Mouse (Mus musculus) layer of hippocampus, adult 9-10 months (tissue): ENCODE measurements around the gene Rps24.
A peak's percentile ranks its signal among the peaks of the same experiment; 100 is the strongest.
"Not testable (repeated sequence)": the region's sequence is repeated elsewhere in the genome, so short reads cannot be mapped to it uniquely, and the experiment has no call there.

ENCODE experiments used
- DNase-seq: peaks from one replicate; pipeline ENCODE4 v3.0.0; 2022; ENCODE audit warnings: low spot score

Rps24 gene

GRCm38 (mm10) chr14:24486773-24487227 lies at the start of gene Rps24, which contains the start of gene Polr3a:
Gene Rps24, plus strand, starts transcription at chr14:24487125.
Gene Polr3a, minus strand, starts transcription at chr14:24487058.
- peak; percentile 79 for DNase-seq

- DNase-seq: not testable (repeated sequence)
Measured at GRCm38 (mm10) chr14:24443529-24443928, 43.4 kb upstream of the Rps24 start.

GRCm38 (mm10) chr14:24458191-24458590 lies 28.7 kb upstream of the Rps24 start:
- no peak for DNase-seq

- DNase-seq: no peak
Measured at GRCm38 (mm10) chr14:24468806-24469205, 18.1 kb upstream of the Rps24 start.

- no peak for DNase-seq
Measured at GRCm38 (mm10) chr14:24486241-24486767, 621 bp upstream of the Rps24 start.

- DNase-seq: not testable (repeated sequence)
Measured at GRCm38 (mm10) chr14:24489772-24490171, 2.8 kb downstream of the Rps24 start.

- DNase-seq: peak; percentile 96
Measured at GRCm38 (mm10) chr14:24490468-24491265, 3.7 kb downstream of the Rps24 start.

GRCm38 (mm10) chr14:24491266-24491981 lies 4.5 kb downstream of the Rps24 start:
- no peak for DNase-seq

GRCm38 (mm10) chr14:24493256-24493655 lies 6.3 kb downstream of the Rps24 start:
- no peak for DNase-seq

- DNase-seq: no peak
Measured at GRCm38 (mm10) chr14:24496507-24496906, 9.6 kb downstream of the Rps24 start.

GRCm38 (mm10) chr14:24497443-24497842 lies 10.5 kb downstream of the Rps24 start:
- no peak for DNase-seq

- no peak for DNase-seq
Measured at GRCm38 (mm10) chr14:24498561-24499255, 11.8 kb downstream of the Rps24 start.

- DNase-seq: no peak
Measured at GRCm38 (mm10) chr14:24499478-24499877, 12.6 kb downstream of the Rps24 start.

GRCm38 (mm10) chr14:24500091-24500844 lies 13.3 kb downstream of the Rps24 start:
- DNase-seq: peak; percentile 80

GRCm38 (mm10) chr14:24500845-24501186 lies 13.9 kb downstream of the Rps24 start:
- DNase-seq: no peak

GRCm38 (mm10) chr14:24501256-24501655 lies 14.3 kb downstream of the Rps24 start:
- DNase-seq: no peak

- DNase-seq: no peak
Measured at GRCm38 (mm10) chr14:24507452-24508069, 20.6 kb downstream of the Rps24 start.

- DNase-seq: no peak
Measured at GRCm38 (mm10) chr14:24508070-24508773, 21.3 kb downstream of the Rps24 start.

GRCm38 (mm10) chr14:24509557-24509956 lies 22.6 kb downstream of the Rps24 start:
- DNase-seq: no peak

- DNase-seq: no peak
Measured at GRCm38 (mm10) chr14:24510218-24510617, 23.3 kb downstream of the Rps24 start.
